In the genomic region with DNA sequence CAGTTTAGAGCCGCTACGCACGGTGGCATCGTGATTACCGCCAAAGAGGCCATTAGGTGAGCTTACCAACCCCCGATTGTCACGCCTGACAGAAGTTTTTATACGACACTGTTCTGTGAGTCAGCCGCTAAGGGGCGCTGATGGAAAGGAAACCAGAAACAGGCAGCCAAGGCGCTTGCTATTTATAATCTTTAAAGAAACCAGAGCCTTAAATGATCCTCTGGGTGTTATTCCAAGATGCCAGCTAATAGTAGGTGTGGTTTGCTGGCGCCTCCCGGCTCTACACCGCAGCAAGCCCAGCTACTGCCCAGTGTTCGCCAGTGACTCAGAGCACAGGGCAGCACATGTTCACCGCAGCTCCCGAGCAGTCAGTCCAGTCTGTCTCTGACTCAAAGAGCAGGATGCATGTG, we compare ENCODE assay signal across 8 mouse cellular contexts. TPM values are rescaled to one million over a fixed set of nuclear protein-coding genes. Genes with fewer than 3 reads are reported as not detected.
A peak's percentile ranks its signal among the peaks of the same experiment; 100 is the strongest.
DNase-seq lines count a peak whose midpoint lies in the region; ATAC-seq lines count a peak whose summit lies in the region.

No protein-coding gene starts in this region.

- H3K4me2 ChIP-seq in heart, embryonic 12.5 days: peak overlapping the region; percentile 54
- H3K4me2 ChIP-seq in liver, embryonic 13.5 days: no peak overlapping the region
- peak overlapping the region; percentile 34 for H3K4me2 ChIP-seq in neural tube, embryonic 13.5 days

- H3K9me3 ChIP-seq in heart, embryonic 12.5 days (replicated peaks): no peaks in the 10 kb centered on the region
- H3K9me3 ChIP-seq in liver, embryonic 13.5 days (replicated peaks): no peaks in the 10 kb centered on the region
- no peaks in the 10 kb centered on the region for H3K9me3 ChIP-seq in neural tube, embryonic 13.5 days

- H3K36me3 ChIP-seq in heart, embryonic 12.5 days: peaks cover 15% of the 10 kb centered on the region; the same call in 1 of the 2 replicates
- peaks cover 12% of the 10 kb centered on the region for H3K36me3 ChIP-seq in liver, embryonic 13.5 days
- H3K36me3 ChIP-seq in neural tube, embryonic 13.5 days: no peaks in the 10 kb centered on the region; the same call in 1 of the 2 replicates

- peak; percentile 37; the same call in 1 of the 2 replicates for ATAC-seq in heart, embryonic 12.5 days (ENCODE audit: insufficient number of reproducible peaks, low FRiP score)
- no peak for ATAC-seq in liver, embryonic 13.5 days (ENCODE audit: low read depth)
- ATAC-seq in neural tube, embryonic 13.5 days (ENCODE audit: low read depth): peak; percentile 75

- no peak overlapping the region for H3K27ac ChIP-seq in heart, embryonic 12.5 days (ENCODE audit: poor library complexity, severe bottlenecking)
- H3K27ac ChIP-seq in liver, embryonic 13.5 days: no peak overlapping the region
- 0 out of 2 replicates have a peak overlapping the region, but pooled peaks have one; percentile 4 for H3K27ac ChIP-seq in neural tube, embryonic 13.5 days (replicated peaks)

- H3K4me3 ChIP-seq in heart, embryonic 12.5 days: no peak overlapping the region
- no peak overlapping the region for H3K4me3 ChIP-seq in liver, embryonic 13.5 days (replicated peaks)
- no peak overlapping the region for H3K4me3 ChIP-seq in neural tube, embryonic 13.5 days

- no peak overlapping the region; the same call in 1 of the 2 replicates for H3K9ac ChIP-seq in heart, embryonic 12.5 days
- H3K9ac ChIP-seq in liver, embryonic 13.5 days: no peak overlapping the region
- peak overlapping the region; percentile 49; the same call in 1 of the 2 replicates for H3K9ac ChIP-seq in neural tube, embryonic 13.5 days

- peak; percentile 90 for DNase-seq in 416B (ENCODE audit: low read depth)
- DNase-seq in brain, adult 2 months (ENCODE audit: low read depth, low spot score): peak; percentile 92
- DNase-seq in fat pad, adult 2 months (ENCODE audit: extremely low read depth, low read depth, low spot score): peak; percentile 64
- peak; percentile 89 for DNase-seq in kidney, postnatal 10 days
- peak; percentile 21 for DNase-seq in liver, embryonic 13.5 days
- peak; percentile 77 for DNase-seq in telencephalon, adult 2 months (ENCODE audit: low read depth, low spot score)

- peaks cover 18% of the 10 kb centered on the region for H3K4me1 ChIP-seq in heart, embryonic 12.5 days (replicated peaks)
- 0 out of 2 replicates have a peak, but pooled peaks cover 3% of the 10 kb centered on the region for H3K4me1 ChIP-seq in liver, embryonic 13.5 days (replicated peaks)
- peaks cover 14% of the 10 kb centered on the region for H3K4me1 ChIP-seq in neural tube, embryonic 13.5 days (replicated peaks)

- no peaks in the 10 kb centered on the region for H3K27me3 ChIP-seq in heart, embryonic 12.5 days (replicated peaks)
- H3K27me3 ChIP-seq in liver, embryonic 13.5 days: no peaks in the 10 kb centered on the region
- no peaks in the 10 kb centered on the region for H3K27me3 ChIP-seq in neural tube, embryonic 13.5 days

- WGBS in heart, embryonic 12.5 days: 18% methylated on average over 17 of the region's 17 CpGs
- 34% methylated on average over 17 of the region's 17 CpGs for WGBS in liver, embryonic 13.5 days (ENCODE audit: insufficient replicate concordance)
- WGBS in neural tube, embryonic 13.5 days: 20% methylated on average over 17 of the region's 17 CpGs

RNA-seq across cellular contexts. Expression of a gene that starts 35.2 kb away (rescaled TPM):
- 8.9 and 9.1 TPM in 2 replicates for polyA plus RNA-seq in heart, embryonic 12.5 days (2016; fragmentation: Nextera tagmentation; extraction: Ambion mirVana)
- 3.8 and 4.5 TPM in 2 replicates for polyA plus RNA-seq in liver, embryonic 13.5 days (2015; fragmentation: Nextera tagmentation; extraction: Ambion mirVana)
- 5.8 and 6.0 TPM in 2 replicates for polyA plus RNA-seq in neural tube, embryonic 13.5 days (2015; fragmentation: Nextera tagmentation; extraction: Ambion mirVana)

Comparison
In these comparisons a context has a peak if more than half of its experiments do, and no peak if none do; other contexts are left out.
1. DNase-seq: peak in every context shown above with its lines; median percentile 92 in brain, adult 2 months; 90 in 416B; 89 in kidney, postnatal 10 days; 77 in telencephalon, adult 2 months; 64 in fat pad, adult 2 months; 21 in liver, embryonic 13.5 days.